Mouse (Mus musculus) kidney, adult 2 months (tissue): ENCODE data around the gene Smim12. TPM values are rescaled to one million over a fixed set of nuclear protein-coding genes. Genes with fewer than 3 reads are reported as not detected.

Experiments
- DNase-seq: peaks from one replicate; pipeline ENCODE4 v3.0.0; 2021
- H3K27ac ChIP-seq: fragments of 200-500 bp; 2 replicates; pipeline ENCODE4 v1.5.1; 2012; ENCODE audit warnings: low read depth, low read length, control low read depth, inconsistent platforms; ENCODE audit not compliant: insufficient read depth
- H3K27me3 ChIP-seq: fragments of 200-500 bp; replicated peaks from 2 replicates; pipeline ENCODE4 v1.6.1; 2012; ENCODE audit warnings: mild to moderate bottlenecking, moderate library complexity, low read length, inconsistent platforms; ENCODE audit not compliant: control insufficient read depth, insufficient read depth
- H3K36me3 ChIP-seq: fragments of 200-500 bp; 2 replicates; pipeline ENCODE4 v1.6.1; 2012; ENCODE audit warnings: mild to moderate bottlenecking, moderate library complexity, low read length, inconsistent platforms; ENCODE audit not compliant: control insufficient read depth, insufficient read depth
- H3K4me1 ChIP-seq: fragments of 200-500 bp; 2 replicates; pipeline ENCODE4 v1.6.1; 2011; ENCODE audit warnings: low read length; ENCODE audit not compliant: control insufficient read depth, insufficient read depth
- H3K4me3 ChIP-seq: fragments of 200-500 bp; 2 replicates; pipeline ENCODE4 v1.5.1; 2011; ENCODE audit warnings: mild to moderate bottlenecking, low read depth, low read length, control low read depth; ENCODE audit not compliant: insufficient read depth
- CTCF ChIP-seq: fragments of 200-500 bp; conservative IDR thresholded peaks from 2 replicates; pipeline ENCODE4 v1.5.1; 2011; ENCODE audit warnings: low read depth, mild to moderate bottlenecking, control low read depth, low read length, moderate library complexity, mixed read lengths; ENCODE audit not compliant: insufficient read depth, insufficient read length
- POLR2A ChIP-seq: fragments of 200-500 bp; IDR thresholded peaks from one replicate; pipeline ENCODE4 v1.6.1; 2011; ENCODE audit warnings: low read depth, low read length, control low read depth
- WGBS: fragments of 180-500 bp; shearing (Covaris S2); methylation state at CpG from one replicate; pipeline ENCODE4 v1.1.7; 2018; 5-methylcytosine and 5-hydroxymethylcytosine counted together
- polyA plus RNA-seq: library from polyadenylated mRNA; depleted of rRNA; stranded (reverse); fragments of >200 nt; gene quantifications from 2 replicates; pipeline ENCODE4 v1.2.3, GENCODE M21; 2012

Smim12 gene
- polyA plus RNA-seq, 1 experiment = 49.9 TPM

DNA sequence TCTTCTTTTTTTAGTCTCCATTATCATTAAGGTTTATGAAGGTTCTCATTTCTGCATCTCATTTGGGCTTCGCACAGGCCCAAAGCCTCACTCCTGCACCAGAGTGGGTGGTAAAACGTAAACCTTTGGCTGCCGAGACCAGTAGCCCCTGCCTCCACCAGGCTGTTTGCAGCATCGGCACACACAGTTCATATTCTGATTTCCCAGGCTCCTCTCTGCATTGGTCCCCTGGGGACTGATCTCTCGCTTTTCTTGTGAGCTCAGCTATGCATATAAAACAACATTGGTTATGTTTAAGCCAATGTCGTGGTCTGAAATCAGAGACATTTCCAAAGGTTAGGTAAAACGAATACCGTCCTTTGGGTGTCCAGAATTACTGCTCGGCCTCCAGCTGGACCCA is 32.3 kb upstream of the Smim12 start:
- Histone ChIP-seq H3K27me3 (no peaks in the 10 kb centered on the region), H3K27ac (no peak overlapping the region), H3K36me3 (no peaks in the 10 kb centered on the region), H3K4me3 (no peak overlapping the region), H3K4me1 (no peaks in the 10 kb centered on the region)
- DNase-seq = no peak
- 53% methylated on average over 9 of the region's 9 CpGs for WGBS
- no peak for TF ChIP-seq POLR2A
- no peak for TF ChIP-seq CTCF

DNA sequence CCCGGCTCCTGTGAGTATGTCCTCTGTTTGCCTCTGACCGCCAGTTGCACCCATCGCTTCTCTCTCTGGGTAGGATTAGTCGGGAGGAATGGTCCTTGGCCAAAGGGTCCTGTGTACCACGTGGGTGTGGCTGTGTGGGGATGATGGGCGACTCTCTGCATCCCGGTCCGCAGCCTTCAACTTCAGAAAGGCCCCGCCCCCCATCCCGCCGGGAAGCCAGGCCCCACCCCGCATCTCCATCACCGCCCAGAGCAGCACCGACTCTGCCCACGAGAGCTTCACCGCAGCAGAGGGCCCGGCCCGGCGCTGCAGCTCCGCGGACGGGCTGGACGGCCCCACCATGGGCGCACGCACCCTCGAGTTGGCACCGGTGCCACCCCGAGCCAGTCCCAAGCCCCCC is 29.1 kb upstream of the Smim12 start:
- 15% methylated on average over 28 of the region's 28 CpGs for WGBS
- Histone ChIP-seq H3K27me3 (no peaks in the 10 kb centered on the region), H3K36me3 (no peaks in the 10 kb centered on the region), H3K4me3 (no peak overlapping the region), H3K4me1 (no peaks in the 10 kb centered on the region), H3K27ac (no peak overlapping the region)
- no peak for TF ChIP-seq CTCF
- no peak for TF ChIP-seq POLR2A
- no peak for DNase-seq

DNA sequence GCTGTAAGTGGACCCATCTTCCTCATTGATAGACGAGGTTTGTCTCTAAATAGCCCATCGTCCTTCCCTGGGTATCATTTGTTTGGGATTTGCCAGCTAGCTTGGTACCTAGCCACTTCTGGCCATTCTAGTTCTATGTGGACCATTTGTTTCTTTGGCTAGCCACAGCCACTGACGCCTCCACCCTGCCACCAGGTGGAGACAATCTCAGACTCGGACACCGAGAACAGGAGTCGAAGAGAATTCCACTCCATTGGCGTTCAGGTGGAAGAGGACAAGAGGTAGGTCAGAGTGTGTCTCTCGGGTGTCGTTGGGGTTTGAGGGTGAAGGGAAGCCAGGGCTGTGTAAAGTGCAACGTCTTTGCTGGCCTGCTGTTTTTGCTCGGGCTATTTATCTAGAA is 28.5 kb upstream of the Smim12 start:
- no peak overlapping the region for H3K27ac ChIP-seq
- H3K36me3 ChIP-seq = no peaks in the 10 kb centered on the region
- TF ChIP-seq POLR2A = no peak
- TF ChIP-seq CTCF = no peak; the same call in 1 of the 2 replicates
- peak; percentile 28 for DNase-seq
- H3K4me3 ChIP-seq = no peak overlapping the region
- no peaks in the 10 kb centered on the region for H3K27me3 ChIP-seq
- 40% methylated on average over 11 of the region's 11 CpGs for WGBS
- H3K4me1 ChIP-seq = no peaks in the 10 kb centered on the region

DNA sequence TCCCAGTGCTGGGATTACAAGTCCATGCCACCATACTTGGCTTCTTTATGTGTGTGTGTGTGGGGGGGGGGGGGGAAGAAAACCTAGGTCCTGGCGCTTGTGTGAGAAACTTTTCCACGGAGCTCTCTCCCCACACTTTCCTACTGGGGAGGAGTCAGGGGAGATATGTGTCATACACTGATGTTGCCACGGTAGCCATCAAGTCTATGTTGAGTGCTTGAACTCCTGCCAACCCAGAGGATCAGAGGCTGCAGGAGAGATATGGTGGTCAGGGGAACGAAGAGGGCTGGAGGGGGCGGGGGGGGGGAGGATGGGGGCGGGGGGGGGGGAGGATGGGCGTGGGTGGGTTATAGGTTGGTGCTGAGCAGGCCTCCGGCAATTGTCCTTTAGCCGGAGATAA is 27.8 kb upstream of the Smim12 start:
- Histone ChIP-seq H3K36me3 (no peaks in the 10 kb centered on the region), H3K27ac (no peak overlapping the region), H3K4me1 (no peaks in the 10 kb centered on the region), H3K27me3 (no peaks in the 10 kb centered on the region), H3K4me3 (no peak overlapping the region)
- TF ChIP-seq CTCF (no peak), POLR2A (no peak)
- no peak for DNase-seq
- 70% methylated on average over 7 of the region's 9 CpGs for WGBS

DNA sequence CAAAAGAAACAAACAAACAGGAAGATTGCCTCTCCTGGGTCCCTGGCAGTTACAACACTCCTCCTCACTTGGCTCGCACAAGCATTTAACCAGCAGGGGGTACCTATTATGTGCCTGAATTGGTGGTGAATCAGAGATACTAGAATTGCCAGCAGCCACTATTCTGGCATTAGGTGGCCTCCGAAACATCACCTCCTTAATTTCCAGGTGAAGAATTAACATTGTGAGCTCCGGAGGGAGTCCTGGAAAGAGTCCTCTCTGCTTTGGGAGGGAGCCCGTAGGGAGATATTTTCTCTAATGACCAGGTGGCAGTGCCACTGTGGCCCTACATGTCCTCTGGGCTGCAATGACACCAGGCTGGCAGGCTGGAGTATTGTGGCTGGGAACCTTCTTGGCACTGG is 27.3 kb upstream of the Smim12 start:
- no peaks in the 10 kb centered on the region for H3K4me1 ChIP-seq
- no peak overlapping the region for H3K4me3 ChIP-seq
- no peaks in the 10 kb centered on the region for H3K27me3 ChIP-seq
- DNase-seq = no peak
- WGBS = 74% methylated on average over 4 of the region's 4 CpGs
- H3K36me3 ChIP-seq = no peaks in the 10 kb centered on the region
- H3K27ac ChIP-seq = no peak overlapping the region
- TF ChIP-seq CTCF (no peak), POLR2A (no peak)

DNA sequence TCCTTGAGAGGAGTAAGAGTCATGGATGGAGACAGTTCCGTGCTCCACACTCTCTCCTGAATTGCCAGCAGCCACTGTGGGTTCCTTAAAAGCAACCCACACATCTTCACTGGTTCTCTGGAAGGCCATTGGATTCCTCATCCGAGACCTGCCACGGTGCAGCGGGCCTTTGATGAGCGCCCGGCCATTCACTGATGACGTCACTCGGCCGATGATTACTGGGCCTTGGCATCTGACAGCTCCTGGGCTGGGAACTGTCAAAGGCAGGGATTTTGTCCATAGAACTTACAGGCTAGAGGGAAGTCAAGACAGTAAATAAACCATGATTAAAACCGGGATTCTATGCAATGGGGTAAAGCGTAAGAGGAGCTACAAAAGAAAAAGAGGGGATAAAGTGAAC is 26.5 kb upstream of the Smim12 start:
- H3K27me3 ChIP-seq = no peaks in the 10 kb centered on the region
- H3K4me3 ChIP-seq = no peak overlapping the region
- H3K36me3 ChIP-seq = no peaks in the 10 kb centered on the region
- H3K27ac ChIP-seq = no peak overlapping the region
- TF ChIP-seq CTCF (no peak), POLR2A (no peak)
- 45% methylated on average over 11 of the region's 11 CpGs for WGBS
- H3K4me1 ChIP-seq = no peaks in the 10 kb centered on the region
- no peak for DNase-seq

DNA sequence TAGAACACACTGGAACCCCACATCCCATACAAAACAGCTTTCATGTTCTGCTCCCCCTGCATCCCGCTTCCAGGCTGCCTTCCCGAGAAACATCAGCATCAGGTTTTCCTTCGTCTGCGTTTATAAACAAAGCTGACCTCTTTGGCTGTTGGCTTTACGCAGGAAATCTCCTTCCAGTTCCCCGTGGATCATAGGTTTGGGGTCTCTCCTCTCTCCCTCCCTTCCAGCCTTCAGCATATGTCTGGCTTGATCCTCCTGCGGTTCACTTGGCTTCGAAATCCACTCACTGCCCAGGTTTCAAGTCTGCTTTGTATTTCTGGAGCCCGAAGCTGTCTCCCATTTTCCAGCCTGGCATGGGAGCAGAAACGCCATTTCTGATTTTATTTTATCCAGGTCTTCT is 20.3 kb upstream of the Smim12 start:
- Histone ChIP-seq H3K4me1 (no peaks in the 10 kb centered on the region), H3K27me3 (no peaks in the 10 kb centered on the region), H3K36me3 (no peaks in the 10 kb centered on the region), H3K4me3 (no peak overlapping the region), H3K27ac (no peak overlapping the region)
- TF ChIP-seq POLR2A = no peak
- TF ChIP-seq CTCF = no peak
- 34% methylated on average over 10 of the region's 10 CpGs for WGBS
- DNase-seq = no peak

DNA sequence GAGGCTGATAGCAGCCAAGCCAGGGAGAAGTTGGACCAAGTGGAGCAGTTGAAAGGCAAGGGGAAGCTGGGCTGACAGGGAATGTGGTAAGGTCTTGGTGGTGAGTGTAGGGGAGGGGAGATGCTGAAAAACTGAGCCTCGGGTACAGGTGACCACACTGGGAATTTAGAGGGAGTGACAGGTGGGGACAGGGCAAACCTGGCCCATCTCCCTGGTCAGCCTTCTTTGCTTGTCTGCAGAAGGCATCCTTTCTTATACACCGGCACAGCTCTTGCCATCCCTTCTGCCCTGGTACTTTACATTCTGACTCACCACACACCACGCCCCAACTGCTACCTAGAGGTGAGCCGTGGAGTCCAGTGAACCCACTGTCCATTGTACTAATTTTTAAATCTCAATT is 19.8 kb upstream of the Smim12 start:
- TF ChIP-seq POLR2A (no peak), CTCF (no peak)
- no peak overlapping the region for H3K27ac ChIP-seq
- no peak overlapping the region for H3K4me3 ChIP-seq
- WGBS = 51% methylated on average over 4 of the region's 4 CpGs
- no peaks in the 10 kb centered on the region for H3K4me1 ChIP-seq
- no peak for DNase-seq
- no peaks in the 10 kb centered on the region for H3K36me3 ChIP-seq
- no peaks in the 10 kb centered on the region for H3K27me3 ChIP-seq
